Mouse (Mus musculus) liver, embryonic 14.5 days (tissue): ENCODE data around the gene Prdx6b.

ENCODE experiments used
- CTCF ChIP-seq: IDR thresholded peaks from 2 replicates; pipeline ENCODE4 v1.5.1; 2016; ENCODE audit warnings: antibody characterized with exemption, low read depth, control low read depth
- EP300 ChIP-seq: IDR thresholded peaks from 2 replicates; pipeline ENCODE4 v1.6.1; 2016; ENCODE audit warnings: antibody characterized with exemption, low read depth

DNA sequence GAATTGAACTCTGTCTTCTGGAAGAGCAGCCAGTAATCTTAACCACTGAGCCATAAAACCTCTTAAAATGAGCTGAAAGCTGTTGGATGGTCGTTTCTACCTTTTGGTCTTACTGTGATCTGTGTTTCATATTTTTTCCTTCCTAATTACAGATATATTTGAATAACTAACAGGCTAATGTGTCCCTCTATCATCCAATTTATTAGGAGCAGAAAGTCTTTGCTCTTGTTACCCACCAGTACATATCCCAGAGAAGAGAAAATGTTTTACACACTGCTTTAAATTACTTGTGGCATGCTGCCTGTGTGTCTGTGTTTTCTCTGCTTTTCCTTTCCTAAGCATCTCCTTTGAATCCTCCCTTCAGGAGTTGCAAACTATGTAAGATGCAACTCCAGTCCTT, 21.9 kb downstream of the Prdx6b start:
- TF ChIP-seq CTCF, result no peak
- no peak for TF ChIP-seq EP300
